Mouse (Mus musculus): ENCODE results near the gene Pgam2. TPM values are rescaled to one million over a fixed set of nuclear protein-coding genes. Genes with fewer than 3 reads are reported as not detected.

The Pgam2 gene
- total and polyA plus RNA-seq, 3 experiments, result 0.58 to 1.8 TPM; not detected in 1

DNA sequence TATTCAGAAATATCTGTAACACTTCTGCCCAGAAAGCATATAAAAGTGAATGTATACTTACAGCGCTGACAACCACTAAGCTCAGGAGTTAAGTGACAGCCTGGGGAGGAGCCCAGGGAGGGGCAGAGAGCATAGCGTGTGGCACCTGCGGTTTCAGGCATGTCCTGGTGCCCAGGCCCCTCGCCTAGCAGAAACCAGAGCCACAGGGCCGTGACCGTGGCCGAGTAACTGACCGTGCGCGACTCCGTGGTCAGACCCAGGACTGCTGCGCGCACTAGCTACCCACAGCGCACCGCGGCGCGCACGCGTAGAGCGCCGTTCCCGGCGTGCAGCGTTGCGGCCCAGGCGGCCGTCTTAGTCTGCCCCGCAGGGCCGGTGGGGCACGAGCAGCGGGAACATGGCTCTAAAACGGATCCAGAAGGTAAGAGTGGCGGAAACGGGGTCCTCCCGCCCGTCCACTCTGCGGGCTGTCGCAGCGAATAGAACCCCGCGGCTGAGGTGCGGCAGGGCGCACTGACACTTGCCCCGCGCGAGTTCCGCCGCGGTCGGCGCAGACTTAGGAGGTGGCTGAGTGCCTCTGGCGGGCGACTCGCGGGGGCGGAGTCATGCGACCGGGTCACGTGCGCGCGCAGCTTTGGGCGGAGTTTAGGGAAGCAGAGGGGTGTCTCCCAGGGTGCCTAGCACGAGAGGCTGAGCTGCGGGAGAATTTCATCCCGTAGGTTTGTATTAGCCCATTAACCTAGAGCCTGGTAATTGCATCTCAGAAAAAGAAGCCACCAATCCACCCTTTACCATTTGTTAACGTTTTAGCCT lies 41.5 kb downstream of the Pgam2 start, which contains the start of gene Urgcp (continued):
- TF ChIP-seq ELF1 (IDR thresholded peaks at IDR 0.05; ENCODE audit: low read depth, low read length) (0 out of 2 replicates have a peak, but pooled peaks have one; percentile 60), TAL1 (IDR thresholded peaks at IDR 0.05; ENCODE audit: low read length) (no peak), EP300 (IDR thresholded peaks at IDR 0.05; ENCODE audit: low read depth in 1 of 2, low read length in 2 of 2) (no peak), ZMIZ1 (IDR thresholded peaks at IDR 0.05; ENCODE audit: low read depth, low read length) (peak; percentile 97)

DNA sequence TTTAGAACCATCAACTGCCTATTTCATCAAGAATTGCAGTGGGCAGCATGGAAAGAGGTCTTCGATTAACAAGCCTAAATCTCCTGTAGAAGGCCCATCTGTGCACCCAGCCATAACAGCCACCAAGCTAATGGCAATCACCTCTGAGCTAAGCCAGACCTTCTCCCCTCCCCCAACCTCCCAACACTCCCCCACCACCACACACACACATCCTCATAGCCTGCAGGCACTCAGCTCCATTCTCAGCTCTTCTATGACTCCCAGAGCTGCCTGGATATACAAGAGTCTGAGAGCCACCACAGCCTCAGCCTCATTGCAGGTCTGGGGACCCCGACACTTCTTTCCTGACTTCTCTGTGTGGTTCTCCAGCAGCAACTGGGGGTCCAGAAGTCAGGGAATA lies 49.8 kb downstream of the Pgam2 start:
- TF ChIP-seq RCOR1 (IDR thresholded peaks at IDR 0.05; ENCODE audit: low read depth, low read length), result no peak
- TF ChIP-seq TCF12 (IDR thresholded peaks at IDR 0.05; ENCODE audit: low read depth, low read length), result no peak
- TF ChIP-seq E2F4 (IDR thresholded peaks at IDR 0.05; ENCODE audit: borderline replicate concordance, low read depth, low read length), result no peak
- no peak for TF ChIP-seq ZNF384 (IDR thresholded peaks at IDR 0.05; ENCODE audit: low read depth, low read length)
- TF ChIP-seq POLR2AphosphoS2 (IDR thresholded peaks at IDR 0.05; ENCODE audit: low read length), result no peak
- TF ChIP-seq SIN3A (IDR thresholded peaks at IDR 0.05; ENCODE audit: low read length), result no peak
- no peak for TF ChIP-seq CHD1 (IDR thresholded peaks at IDR 0.05; ENCODE audit: low read depth, low read length)
- no peak for TF ChIP-seq SMC3 (IDR thresholded peaks at IDR 0.05; ENCODE audit: low read depth, low read length)
- TF ChIP-seq MYB (IDR thresholded peaks at IDR 0.05; ENCODE audit: low read depth, low read length), result no peak
- TF ChIP-seq ELF1 (IDR thresholded peaks at IDR 0.05; ENCODE audit: low read depth, low read length), result no peak
- TF ChIP-seq MXI1 (IDR thresholded peaks at IDR 0.05; ENCODE audit: low read depth, low read length), result no peak
- no peak for TF ChIP-seq POLR2AphosphoS5 (IDR thresholded peaks at IDR 0.05; ENCODE audit: borderline replicate concordance, low read depth, low read length)
- TF ChIP-seq TAL1 (IDR thresholded peaks at IDR 0.05; ENCODE audit: low read length), result no peak
- no peak for TF ChIP-seq KAT2A (conservative IDR thresholded peaks at IDR 0.05; ENCODE audit: low read depth, low read length)
- no peak for TF ChIP-seq UBTF (IDR thresholded peaks at IDR 0.05; ENCODE audit: borderline replicate concordance, insufficient read depth, low read depth, low read length)
- TF ChIP-seq JUND (IDR thresholded peaks at IDR 0.05; ENCODE audit: low read depth, low read length), result no peak
- TF ChIP-seq ZMIZ1 (IDR thresholded peaks at IDR 0.05; ENCODE audit: low read depth, low read length), result no peak
- TF ChIP-seq EP300 (IDR thresholded peaks at IDR 0.05; ENCODE audit: low read depth in 1 of 2, low read length in 2 of 2), result no peak
- Histone ChIP-seq H3K27ac (ENCODE audit: control insufficient read depth, low read depth, low read length) (no peak overlapping the region), H3K27me3 (ENCODE audit: control insufficient read depth in 1 of 2, insufficient read depth in 2 of 2, low read length in 2 of 2) (no peaks in the 10 kb centered on the region), H3K4me3 (ENCODE audit: control insufficient read depth in 1 of 2, insufficient read depth in 1 of 2, low read depth in 2 of 2, low read length in 2 of 2) (no peak overlapping the region), H3K9ac (ENCODE audit: control insufficient read depth, low read depth, low read length, poor library complexity, severe bottlenecking) (no peak overlapping the region), H3K79me2 (ENCODE audit: control insufficient read depth, insufficient read depth, low read length, poor library complexity) (peaks cover 4% of the 10 kb centered on the region; the same call in 1 of the 2 replicates), H3K9me3 (replicated peaks; ENCODE audit: insufficient read depth, low read length) (no peaks in the 10 kb centered on the region), H3K36me3 (ENCODE audit: control insufficient read depth in 1 of 2, insufficient read depth in 2 of 2, low read length in 2 of 2) (peaks cover 0 to 9% of the 10 kb centered on the region in 2 experiments; a peak in 2 of 4 replicates), H3K4me1 (ENCODE audit: control insufficient read depth in 1 of 2, insufficient read depth in 2 of 2, low read length in 2 of 2) (peaks cover 2 to 8% of the 10 kb centered on the region in 2 experiments)
- no peak for DNase-seq (ENCODE audit: low read depth, low spot score)

Other genes with a start within 250 kb of the Pgam2 start
- gene Ankrd36, start 234.0 kb downstream of the Pgam2 start, total RNA-seq (2012; rRNA removed), result 3.4 and 5.2 TPM in 2 replicates
- 1 to 10 TPM in 1 of 2 experiments, not detected in 1; 3.2 TPM for gene Ankrd36, start 234.0 kb downstream of the Pgam2 start, polyA plus RNA-seq (2012; ENCODE audit: insufficient read depth in 1 of 2, insufficient read length in 2 of 2, low read depth in 1 of 2, low replicate concordance in 2 of 2, missing spikeins in 1 of 2)
- gene Mrps24, start 88.1 kb downstream of the Pgam2 start, total RNA-seq (2012; rRNA removed), result 159 and 184 TPM in 2 replicates
- gene Mrps24, start 88.1 kb downstream of the Pgam2 start, polyA plus RNA-seq (2012; ENCODE audit: insufficient read depth in 1 of 2, insufficient read length in 2 of 2, low read depth in 1 of 2, low replicate concordance in 2 of 2, missing spikeins in 1 of 2), result 100 to 1,000 TPM in 1 of 2 experiments, not detected in 1; 163 TPM
- 27.8 and 29.2 TPM in 2 replicates for gene Urgcp, start 41.4 kb downstream of the Pgam2 start, total RNA-seq (2012; rRNA removed)
- 10 to 100 TPM; 19.5 to 34.9 TPM for gene Urgcp, start 41.4 kb downstream of the Pgam2 start, polyA plus RNA-seq (2012; ENCODE audit: insufficient read depth in 1 of 2, insufficient read length in 2 of 2, low read depth in 1 of 2, low replicate concordance in 2 of 2, missing spikeins in 1 of 2)
- gene Dbnl, start 15.2 kb downstream of the Pgam2 start, total RNA-seq (2012; rRNA removed), result 73.5 and 76.4 TPM in 2 replicates
- 100 to 1,000 TPM in 1 of 2 experiments, not detected in 1; 149 TPM for gene Dbnl, start 15.2 kb downstream of the Pgam2 start, polyA plus RNA-seq (2012; ENCODE audit: insufficient read depth in 1 of 2, insufficient read length in 2 of 2, low read depth in 1 of 2, low replicate concordance in 2 of 2, missing spikeins in 1 of 2)
- gene Polm, start 34.3 kb upstream of the Pgam2 start, total RNA-seq (2012; rRNA removed), result 5.4 TPM in 2 replicates
- 10 to 100 TPM in 1 of 2 experiments, not detected in 1; 18.3 TPM for gene Polm, start 34.3 kb upstream of the Pgam2 start, polyA plus RNA-seq (2012; ENCODE audit: insufficient read depth in 1 of 2, insufficient read length in 2 of 2, low read depth in 1 of 2, low replicate concordance in 2 of 2, missing spikeins in 1 of 2)
- gene Aebp1, start 58.2 kb upstream of the Pgam2 start, total RNA-seq (2012; rRNA removed), result not detected in 2 replicates
- under 1 TPM in 1 of 2 experiments, not detected in 1; 0.10 TPM for gene Aebp1, start 58.2 kb upstream of the Pgam2 start, polyA plus RNA-seq (2012; ENCODE audit: insufficient read depth in 1 of 2, insufficient read length in 2 of 2, low read depth in 1 of 2, low replicate concordance in 2 of 2, missing spikeins in 1 of 2)
- 285 and 366 TPM in 2 replicates for gene Pold2, start 74.6 kb upstream of the Pgam2 start, total RNA-seq (2012; rRNA removed)
- gene Pold2, start 74.6 kb upstream of the Pgam2 start, polyA plus RNA-seq (2012; ENCODE audit: insufficient read depth in 1 of 2, insufficient read length in 2 of 2, low read depth in 1 of 2, low replicate concordance in 2 of 2, missing spikeins in 1 of 2), result 100 to 1,000 TPM in 1 of 2 experiments, not detected in 1; 261 TPM
- not detected in 2 replicates for gene Myl7, start 95.0 kb upstream of the Pgam2 start, total RNA-seq (2012; rRNA removed)
- gene Myl7, start 95.0 kb upstream of the Pgam2 start, polyA plus RNA-seq (2012; ENCODE audit: insufficient read depth in 1 of 2, insufficient read length in 2 of 2, low read depth in 1 of 2, low replicate concordance in 2 of 2, missing spikeins in 1 of 2), result not detected
- not detected in 2 replicates for gene Gck, start 146.3 kb upstream of the Pgam2 start, total RNA-seq (2012; rRNA removed)
- gene Gck, start 146.3 kb upstream of the Pgam2 start, polyA plus RNA-seq (2012; ENCODE audit: insufficient read depth in 1 of 2, insufficient read length in 2 of 2, low read depth in 1 of 2, low replicate concordance in 2 of 2, missing spikeins in 1 of 2), result not detected
- gene Ykt6, start 152.0 kb upstream of the Pgam2 start, total RNA-seq (2012; rRNA removed), result 83.9 and 89.5 TPM in 2 replicates
- gene Ykt6, start 152.0 kb upstream of the Pgam2 start, polyA plus RNA-seq (2012; ENCODE audit: insufficient read depth in 1 of 2, insufficient read length in 2 of 2, low read depth in 1 of 2, low replicate concordance in 2 of 2, missing spikeins in 1 of 2), result 10 to 100 TPM; 76.5 to 98.1 TPM